Mouse (Mus musculus) v-Abl transformed pro-B cells (cell line): ENCODE measurements around the gene Tbx6.

ENCODE experiments used
- in situ Hi-C, 2 experiments: fragments of 400-800 bp; cut with MboI; formaldehyde crosslinking; loops; one replicate each; pipeline ENCODE4 v1.15.1; 2025; ENCODE audit not compliant: unreplicated experiment in 2 of 2

Tbx6 gene

DNA sequence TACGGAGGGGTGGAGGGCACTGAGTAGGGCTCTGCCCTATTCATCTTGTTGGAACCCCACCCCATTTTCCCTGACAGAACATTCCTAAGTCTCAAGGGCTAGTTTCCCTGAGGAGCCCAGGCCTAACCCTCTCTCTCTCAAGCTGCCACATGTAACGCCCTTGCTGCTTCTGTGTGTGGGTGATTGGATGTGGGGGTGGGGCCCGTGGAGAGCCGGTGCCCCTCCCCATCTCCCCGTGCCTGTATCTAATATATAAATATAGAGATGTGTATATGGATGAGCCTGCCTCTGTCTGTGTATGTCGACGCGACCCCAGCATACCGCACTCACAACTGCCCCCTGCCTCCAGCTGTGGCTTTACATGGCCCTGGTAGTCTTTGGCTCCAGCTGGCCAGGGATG lies 15.7 kb upstream of the Tbx6 start:
- in situ Hi-C loops: no loop called here

DNA sequence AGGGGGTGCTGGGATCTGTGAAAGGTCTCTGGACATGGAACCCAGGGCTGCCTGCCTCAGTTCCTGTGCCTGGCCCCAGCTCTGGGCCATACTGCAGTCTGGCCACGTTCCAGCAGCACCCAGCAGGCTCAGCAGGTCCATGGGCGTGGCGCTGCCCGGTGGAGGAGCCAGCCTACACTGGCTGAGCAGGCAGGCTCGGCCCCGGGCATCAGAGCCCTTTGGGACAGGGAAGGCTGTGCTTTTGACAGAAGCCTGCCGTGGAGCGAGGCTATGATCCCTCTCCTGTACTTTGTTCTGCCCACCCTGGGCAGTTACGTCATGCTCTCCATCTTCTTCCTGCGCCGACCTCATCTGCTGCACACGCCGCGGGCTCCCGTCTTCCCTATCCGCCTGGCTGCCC lies 15.1 kb upstream of the Tbx6 start, which contains the start of gene Gdpd3:
TSS of gene Gdpd3 (plus strand) at position 134 of the 400 bp plus-strand sequence.
- in situ Hi-C loops: no loop called here

DNA sequence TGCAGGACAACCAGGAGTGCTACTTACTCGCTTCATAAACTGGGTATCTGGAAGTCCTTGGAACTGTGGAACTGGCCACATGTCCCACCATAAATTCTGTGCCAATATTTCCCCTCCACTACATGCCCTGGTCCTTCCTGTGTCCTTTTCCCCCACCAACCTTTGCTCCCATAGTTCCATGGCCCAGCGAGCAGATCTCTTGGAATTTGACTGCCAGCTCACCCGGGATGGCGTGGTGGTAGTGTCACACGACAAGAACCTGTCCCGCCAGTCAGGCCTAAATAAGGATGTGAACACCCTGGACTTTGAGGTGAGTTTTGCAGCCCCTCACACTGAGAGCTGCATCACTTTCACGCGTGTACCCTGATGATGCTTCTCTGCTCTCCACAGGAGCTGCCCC lies 14.3 kb upstream of the Tbx6 start:
- in situ Hi-C loops: no loop called here

DNA sequence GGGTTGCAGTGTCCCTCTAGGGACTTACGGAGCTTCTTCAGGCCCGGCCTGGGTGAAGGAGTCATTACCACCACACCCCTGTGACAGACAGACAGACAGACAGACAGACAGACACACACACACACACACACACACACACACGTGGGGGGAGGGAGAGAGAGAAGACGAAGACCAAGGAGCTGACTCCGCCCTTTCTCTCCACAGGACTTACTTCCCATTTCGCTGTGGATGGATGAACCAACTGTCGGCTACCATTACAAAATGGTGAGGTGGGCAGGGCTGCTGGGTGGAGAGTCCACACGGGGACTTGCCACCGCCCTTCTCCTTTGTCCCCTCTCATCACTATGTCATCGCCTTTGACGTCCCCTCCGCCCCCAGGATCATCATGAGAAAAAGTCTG lies 10.5 kb upstream of the Tbx6 start:
- in situ Hi-C loops: no loop called here

DNA sequence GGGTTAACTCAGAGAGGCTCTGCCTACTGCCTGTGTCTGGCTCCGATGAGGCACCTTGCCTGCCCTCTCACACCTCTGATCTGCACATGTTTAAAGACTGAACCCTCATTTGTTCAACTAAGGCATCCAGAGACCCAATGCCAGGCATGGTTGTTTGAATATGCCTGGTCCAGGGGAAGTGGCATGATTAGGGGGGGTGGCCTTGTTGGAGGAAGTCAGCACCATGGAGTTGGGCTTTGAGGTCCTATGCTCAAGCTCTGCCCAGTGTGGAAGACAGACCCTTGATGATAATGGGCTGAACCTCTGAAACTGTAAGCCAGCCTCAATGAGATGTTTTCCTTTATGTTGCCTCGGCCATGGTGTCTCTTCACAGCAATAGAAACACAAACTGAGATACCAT lies 7.9 kb upstream of the Tbx6 start:
- in situ Hi-C loops: no loop called here

DNA sequence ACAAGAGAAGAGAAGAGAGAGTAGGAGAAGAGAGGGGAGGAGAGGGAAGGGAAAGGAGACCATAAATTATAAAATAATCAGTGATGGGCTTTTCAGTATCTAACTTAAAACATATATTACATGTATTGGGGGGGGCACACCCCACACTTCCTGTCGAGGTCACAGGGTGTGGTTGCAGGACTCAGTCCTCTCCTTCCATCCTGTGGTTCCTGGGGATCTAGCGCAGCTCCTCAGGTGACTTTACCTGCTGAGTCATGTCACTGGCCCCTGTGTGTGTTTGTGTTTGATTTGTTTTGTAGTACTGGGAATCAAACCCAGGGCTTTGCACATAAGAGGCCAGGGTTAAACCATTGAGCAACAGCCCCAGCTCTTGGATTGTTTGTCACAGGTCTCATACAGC lies 6.8 kb upstream of the Tbx6 start:
- in situ Hi-C loops: no loop called here

DNA sequence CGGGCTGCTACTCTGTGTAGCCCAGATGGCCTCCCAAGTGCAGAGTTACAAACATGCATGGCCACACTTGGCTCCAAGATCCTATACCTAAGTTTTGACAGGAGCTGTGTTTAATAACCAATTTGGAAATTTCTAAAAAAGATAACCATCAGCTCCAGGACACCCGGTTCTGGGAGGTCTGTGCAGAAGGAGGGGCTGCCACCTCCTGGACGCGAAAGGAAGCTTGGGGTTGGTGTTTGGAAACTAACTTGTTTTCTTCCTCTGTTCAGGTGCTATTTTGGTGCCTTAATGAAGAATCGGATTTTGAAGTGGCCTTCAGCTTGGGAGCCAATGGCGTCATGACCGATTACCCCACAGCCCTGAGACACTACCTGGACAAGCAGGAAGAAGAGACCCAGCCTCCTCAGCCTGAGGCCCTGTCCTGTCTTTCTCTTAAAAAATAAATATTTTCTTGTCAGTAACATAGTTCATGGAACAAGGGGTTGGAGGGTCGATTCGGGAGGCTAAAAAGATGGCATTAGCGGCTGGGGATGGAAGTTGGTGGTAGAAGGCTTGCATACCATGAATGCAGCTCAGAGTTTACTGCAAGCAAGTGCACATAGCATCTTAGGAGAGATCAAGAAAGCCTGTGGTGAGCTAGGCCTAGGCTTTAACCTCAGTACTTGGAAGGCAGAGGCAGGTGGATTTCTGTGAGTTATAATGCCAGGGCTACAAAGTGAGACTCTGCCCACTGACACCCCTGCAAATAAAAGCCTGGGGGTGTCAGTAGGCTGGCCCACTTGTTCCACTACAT lies 5.9 kb upstream of the Tbx6 start:
- in situ Hi-C loops: loop anchor here in 1 of 2 experiments (5.0 kb wide), 1 partner anchor 73 kb away; no protein-coding TSS in a partner anchor

DNA sequence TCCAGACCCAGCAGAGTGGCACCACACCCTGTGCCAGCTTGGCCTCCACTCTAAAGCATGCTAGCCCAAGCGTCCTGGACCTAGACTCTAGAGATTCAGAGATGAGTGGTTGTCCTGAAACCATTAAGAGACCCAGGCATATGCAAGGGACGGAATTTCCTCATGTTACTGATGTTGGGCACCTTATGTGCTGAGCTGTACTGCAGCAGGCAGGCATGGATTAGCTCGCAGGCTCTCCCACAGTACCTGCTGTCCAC lies 5.4 kb upstream of the Tbx6 start:
- in situ Hi-C loops: loop anchor here in 1 of 2 experiments (5.0 kb wide), 1 partner anchor 74 kb away; no protein-coding TSS in a partner anchor

DNA sequence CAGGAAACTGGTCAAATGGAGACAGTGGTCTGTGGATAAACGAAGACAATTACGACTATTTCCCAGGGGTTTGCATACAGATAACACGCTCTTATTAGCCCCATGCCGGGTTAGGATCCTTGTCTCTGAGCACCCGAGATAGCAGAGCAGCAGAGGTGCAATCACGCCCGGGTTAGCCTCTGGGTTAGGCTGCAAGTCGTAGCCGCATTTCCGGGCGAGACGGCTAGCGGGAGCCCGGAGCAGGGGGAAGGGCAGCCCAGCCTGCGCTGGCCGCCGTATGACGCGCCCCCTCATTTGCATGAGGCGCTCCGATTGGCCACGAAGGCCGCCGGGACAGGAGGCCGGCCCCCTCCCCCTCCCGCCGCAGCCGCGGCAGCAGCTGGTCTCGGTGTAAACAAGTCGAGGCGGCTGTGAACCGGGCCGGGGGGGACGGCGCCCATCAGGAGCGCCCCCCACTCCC lies 4.7 kb upstream of the Tbx6 start, which contains the start of gene Ypel3:
TSS of gene Ypel3 (plus strand) at position 358 of the 460 bp plus-strand sequence.
- in situ Hi-C loops: loop anchor here in 1 of 2 experiments (5.0 kb wide), 1 partner anchor 74 kb away; no protein-coding TSS in a partner anchor

DNA sequence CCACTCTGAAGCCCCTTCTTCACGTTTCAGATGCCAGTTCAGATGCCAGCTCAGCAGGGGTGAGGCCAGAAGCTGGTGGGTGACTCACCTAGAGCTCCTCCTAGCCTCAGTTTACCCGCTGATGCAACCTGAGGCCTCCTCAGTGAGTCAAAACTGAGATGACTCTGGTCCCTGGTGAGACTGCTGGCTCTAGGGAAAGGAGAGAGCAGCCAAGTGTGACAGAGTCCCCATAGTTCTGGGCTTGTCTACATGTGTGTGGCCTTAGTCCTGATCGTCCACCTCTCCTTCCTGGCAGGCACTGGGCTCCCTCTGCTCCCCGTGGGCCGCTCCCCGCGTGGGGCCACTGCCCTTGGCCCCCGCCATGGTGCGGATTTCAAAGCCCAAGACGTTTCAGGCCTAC lies 3.8 kb upstream of the Tbx6 start:
- in situ Hi-C loops: loop anchor here in 1 of 2 experiments (5.0 kb wide), 1 partner anchor 75 kb away; no protein-coding TSS in a partner anchor

DNA sequence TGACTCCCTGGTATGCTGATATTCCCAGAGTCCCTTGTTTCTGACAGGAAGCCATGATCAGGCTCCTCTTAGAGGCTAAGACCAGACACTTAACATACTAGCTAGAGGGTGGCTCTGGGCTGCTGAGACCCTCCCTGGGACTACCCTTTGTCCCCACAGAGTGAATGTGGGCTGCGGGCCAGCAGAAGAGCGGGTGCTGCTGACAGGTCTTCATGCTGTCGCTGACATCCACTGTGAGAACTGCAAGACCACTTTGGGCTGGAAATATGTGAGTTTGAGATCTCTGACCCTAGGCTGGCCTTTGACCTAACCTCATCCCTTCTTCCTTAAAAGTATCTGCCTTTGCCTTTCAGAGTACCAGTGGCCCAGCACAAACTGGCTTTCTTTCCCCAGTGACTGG lies 3.1 kb upstream of the Tbx6 start:
- in situ Hi-C loops: loop anchor here in 1 of 2 experiments (5.0 kb wide), 1 partner anchor 76 kb away; no protein-coding TSS in a partner anchor

DNA sequence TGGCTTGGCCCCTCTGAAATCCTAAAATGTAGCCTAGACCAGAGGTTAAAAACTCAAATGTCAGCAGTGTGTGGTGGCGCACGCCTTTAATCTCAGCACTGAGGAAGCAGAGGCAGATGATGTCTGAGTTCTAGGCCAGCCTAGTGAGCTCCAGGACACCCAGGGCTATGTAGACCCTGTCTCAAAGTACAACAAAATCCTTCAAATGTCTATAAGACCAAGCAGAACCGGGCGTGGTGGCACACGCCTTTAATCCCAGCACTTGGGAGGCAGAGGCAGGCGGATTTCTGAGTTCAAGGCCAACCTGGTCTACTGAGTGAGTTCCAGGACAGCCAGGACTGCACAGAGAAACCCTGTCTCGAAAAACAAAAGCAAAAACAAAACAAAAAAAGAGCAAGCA lies 2.2 kb upstream of the Tbx6 start:
- in situ Hi-C loops: loop anchor here in 1 of 2 experiments (5.0 kb wide), 1 partner anchor 77 kb away; no protein-coding TSS in a partner anchor

DNA sequence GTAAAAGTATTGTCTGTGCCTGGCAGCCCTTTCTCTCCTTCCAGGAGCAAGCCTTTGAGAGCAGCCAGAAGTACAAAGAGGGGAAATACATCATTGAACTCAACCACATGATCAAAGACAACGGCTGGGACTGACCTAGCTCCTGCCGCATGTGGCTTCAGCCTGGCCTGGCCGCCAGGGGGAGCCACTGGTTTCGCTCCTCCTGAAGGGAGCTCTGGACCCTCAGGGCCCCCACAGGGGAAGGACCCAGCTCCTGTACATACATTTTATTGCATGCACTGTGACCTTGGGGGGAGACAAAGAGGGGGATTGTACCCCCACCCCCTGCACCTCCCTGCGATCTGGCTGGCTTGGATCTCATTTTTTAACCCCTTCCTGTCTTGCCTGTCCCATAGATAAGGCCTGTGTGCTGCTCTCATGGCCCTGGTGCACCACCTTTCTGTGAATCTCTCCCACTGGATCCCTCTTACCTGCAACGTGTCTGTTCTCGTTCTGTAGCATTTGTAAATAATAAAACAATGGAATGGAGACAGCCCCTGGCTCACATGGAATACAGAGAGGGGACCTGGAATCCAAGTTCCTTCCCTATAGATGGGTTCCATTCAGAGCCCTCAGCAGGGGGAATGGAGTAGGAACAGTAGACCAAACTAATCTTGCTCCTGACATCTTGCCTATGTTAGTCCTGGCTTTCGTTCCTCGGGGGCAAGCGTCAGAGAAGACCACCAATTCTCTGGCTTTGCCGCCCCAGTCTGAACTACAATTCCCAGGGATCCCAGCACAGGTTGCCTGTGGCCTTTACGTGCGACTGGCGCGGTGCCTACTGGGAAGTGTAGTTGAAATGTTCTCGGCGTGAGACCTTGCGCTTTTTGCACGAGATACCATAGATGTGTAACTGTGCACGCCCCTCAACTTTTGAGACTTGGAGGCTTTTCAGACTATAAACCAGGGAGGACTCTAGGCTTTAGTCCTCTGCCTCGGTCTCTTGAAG lies 1.0 kb upstream of the Tbx6 start:
- in situ Hi-C loops: loop anchor here in 1 of 2 experiments (5.0 kb wide), 1 partner anchor 78 kb away; no protein-coding TSS in a partner anchor

DNA sequence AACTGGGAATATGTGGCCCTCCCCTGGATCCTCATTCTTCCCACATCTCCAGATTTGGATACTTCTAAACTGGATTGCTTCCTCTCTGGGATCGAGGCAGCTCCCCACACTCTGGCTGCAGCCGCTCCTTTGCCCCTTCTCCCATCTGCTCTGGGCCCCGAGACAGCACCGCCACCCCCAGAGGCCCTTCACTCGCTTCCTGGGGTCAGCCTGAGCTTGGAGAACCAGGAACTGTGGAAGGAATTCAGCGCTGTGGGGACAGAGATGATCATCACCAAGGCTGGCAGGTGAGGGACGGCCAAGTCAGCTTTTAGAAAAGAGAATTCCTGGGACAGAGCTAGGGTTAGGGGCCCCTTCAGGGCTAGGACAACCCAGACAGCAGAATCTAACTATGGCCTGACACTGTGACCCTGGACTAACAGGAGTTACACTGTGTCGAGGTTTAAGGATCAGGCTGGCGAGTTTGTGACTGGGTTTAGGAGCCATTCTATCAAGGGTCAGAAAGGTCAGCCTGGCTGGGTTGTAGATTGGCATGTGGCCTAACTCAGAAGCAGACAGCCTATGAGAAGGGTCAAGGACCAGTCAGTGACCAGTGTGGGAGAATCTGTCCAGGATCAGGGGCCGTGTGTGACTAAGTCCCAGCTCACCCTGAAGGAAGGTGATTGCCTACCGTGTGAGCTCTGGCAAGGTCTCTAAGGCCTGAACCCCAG lies 533 bp downstream of the Tbx6 start:
- in situ Hi-C loops: no loop called here

DNA sequence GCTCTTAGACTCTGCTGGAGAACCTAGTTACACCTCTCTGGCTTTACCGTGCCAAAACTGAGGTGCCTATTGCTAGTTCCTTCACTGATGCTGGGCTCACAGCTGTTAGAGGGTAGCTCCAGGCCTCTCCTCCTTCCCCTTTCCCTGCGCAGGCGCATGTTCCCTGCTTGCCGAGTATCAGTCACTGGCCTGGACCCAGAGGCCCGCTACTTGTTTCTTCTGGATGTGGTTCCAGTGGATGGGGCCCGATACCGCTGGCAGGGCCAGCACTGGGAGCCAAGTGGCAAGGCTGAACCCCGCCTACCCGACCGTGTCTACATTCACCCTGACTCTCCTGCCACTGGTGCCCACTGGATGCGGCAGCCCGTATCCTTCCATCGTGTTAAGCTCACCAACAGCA lies 1.4 kb downstream of the Tbx6 start:
- in situ Hi-C loops: no loop called here

DNA sequence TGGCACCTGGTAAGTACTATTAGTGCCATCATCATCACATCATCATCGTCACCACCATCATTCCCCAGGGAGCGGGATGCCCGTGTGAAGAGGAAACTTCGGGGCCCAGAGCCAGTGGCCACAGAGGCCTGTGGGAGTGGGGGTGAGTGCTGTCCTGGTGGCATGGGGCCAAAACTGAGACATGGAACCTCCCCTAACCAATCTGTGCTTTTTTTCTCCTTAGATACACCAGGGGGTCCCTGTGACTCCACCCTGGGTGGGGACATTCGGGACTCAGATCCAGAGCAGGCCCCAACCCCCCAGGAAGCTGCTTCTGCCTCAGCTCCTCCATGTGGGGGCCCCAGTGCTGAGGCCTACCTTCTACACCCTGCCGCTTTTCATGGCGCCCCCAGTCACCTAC lies 3.2 kb downstream of the Tbx6 start:
- in situ Hi-C loops: no loop called here

DNA sequence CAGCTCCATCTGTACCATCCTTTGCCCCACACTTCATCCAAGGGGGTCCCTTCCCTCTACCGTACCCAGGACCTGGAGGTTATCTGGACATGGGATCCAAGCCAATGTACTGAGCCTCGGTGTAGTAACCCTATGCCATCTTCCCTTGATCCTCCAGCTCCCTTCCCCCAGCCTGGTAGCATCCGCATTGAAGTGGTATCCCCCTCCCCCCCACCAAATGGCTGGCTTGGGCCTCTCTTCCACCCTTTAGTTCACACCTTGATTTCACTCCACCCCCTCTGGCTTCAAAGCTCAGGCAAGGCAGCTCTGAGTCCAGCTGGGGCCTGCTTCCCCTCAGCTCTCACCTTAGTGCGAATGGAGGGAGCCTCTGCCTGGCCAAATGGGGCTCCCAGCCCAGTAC lies 3.8 kb downstream of the Tbx6 start:
- in situ Hi-C loops: no loop called here

DNA sequence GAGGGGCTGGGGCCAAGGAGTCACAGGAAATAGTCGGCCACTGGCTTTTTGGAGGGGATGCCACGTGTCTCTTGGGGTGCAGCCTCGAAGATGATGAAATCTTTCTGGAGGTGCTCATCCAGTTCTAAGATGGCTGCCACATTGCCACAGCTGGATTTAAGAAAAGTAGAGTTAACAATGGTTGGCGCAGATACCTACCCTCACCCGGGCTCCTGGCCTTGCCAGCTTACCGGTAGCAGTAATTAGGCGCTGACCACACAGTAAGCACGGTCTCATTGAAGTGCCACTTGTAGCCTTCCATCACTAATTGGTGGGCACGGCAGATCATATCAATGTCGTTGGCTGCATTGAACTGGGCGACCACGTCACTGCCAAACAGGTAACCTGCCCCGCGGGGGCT lies 4.9 kb downstream of the Tbx6 start:
- in situ Hi-C loops: no loop called here

DNA sequence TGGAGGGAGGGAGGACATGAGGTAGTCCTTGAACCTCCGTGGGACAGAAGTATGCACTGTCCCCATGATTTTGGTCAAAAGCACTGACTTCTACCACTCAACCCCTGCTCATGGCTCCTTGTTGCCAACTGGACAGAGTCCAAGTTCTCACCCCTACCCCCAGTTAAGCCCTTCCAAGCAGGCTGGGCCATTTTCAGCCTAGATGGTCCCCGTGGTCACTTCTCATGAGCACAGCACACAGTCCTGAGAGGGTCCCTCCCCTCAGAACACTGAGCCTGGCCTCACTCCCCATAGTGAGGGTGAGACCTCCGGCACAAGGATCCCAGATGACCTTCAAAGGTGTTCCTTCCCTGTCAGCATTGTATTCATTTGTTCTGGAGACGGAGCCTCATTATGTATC lies 7.9 kb downstream of the Tbx6 start:
- in situ Hi-C loops: no loop called here
